Mouse (Mus musculus) neural tube, embryonic 11.5 days (tissue): ENCODE data around the gene Hsd17b7. TPM values are rescaled to one million over a fixed set of nuclear protein-coding genes. Genes with fewer than 3 reads are reported as not detected.
"Not testable (repeated sequence)": the region's sequence is repeated elsewhere in the genome, so short reads cannot be mapped to it uniquely, and the experiment has no call there.

ENCODE experiments used
- ATAC-seq: fragments of 200-750 bp; cut with Nextera tagmentation; 2 replicates; pipeline ENCODE4 v1.8.0; 2017; ENCODE audit warnings: moderate number of reproducible peaks, mild to moderate bottlenecking, moderate TSS enrichment, moderate library complexity; ENCODE audit not compliant: insufficient read depth, low FRiP score, low TSS enrichment
- DNase-seq: peaks from one replicate; pipeline ENCODE4 v3.0.0-alpha.2; 2015; ENCODE audit warnings: low spot score
- H3K27ac ChIP-seq: fragments of 300-500 bp; sonication (generic); 2 replicates; pipeline ENCODE4 v1.5.1; 2014; ENCODE audit warnings: low read depth, mild to moderate bottlenecking, low read length
- H3K27me3 ChIP-seq: fragments of 300-500 bp; sonication (generic); 2 replicates; pipeline ENCODE4 v1.6.1; 2014; ENCODE audit warnings: mild to moderate bottlenecking, low read length, mixed read lengths; ENCODE audit not compliant: control insufficient read depth, insufficient read depth
- H3K36me3 ChIP-seq: fragments of 300-500 bp; sonication (generic); 2 replicates; pipeline ENCODE4 v1.6.1; 2014; ENCODE audit warnings: mild to moderate bottlenecking, low read length, moderate library complexity, mixed read lengths; ENCODE audit not compliant: control insufficient read depth, insufficient read depth
- H3K4me1 ChIP-seq: fragments of 300-500 bp; sonication (generic); 2 replicates; pipeline ENCODE4 v1.6.1; 2014; ENCODE audit warnings: low read length, mixed read lengths; ENCODE audit not compliant: control insufficient read depth, insufficient read depth
- H3K4me2 ChIP-seq: fragments of 300-500 bp; sonication (generic); 2 replicates; pipeline ENCODE4 v1.6.1; 2014; ENCODE audit warnings: low read depth, mild to moderate bottlenecking, moderate library complexity
- H3K4me3 ChIP-seq: fragments of 300-500 bp; sonication (generic); 2 replicates; pipeline ENCODE4 v1.5.1; 2014; ENCODE audit warnings: low read depth, low read length
- H3K9ac ChIP-seq: fragments of 300-500 bp; sonication (generic); 2 replicates; pipeline ENCODE4 v1.6.1; 2014; ENCODE audit warnings: mild to moderate bottlenecking, low read length
- H3K9me3 ChIP-seq: fragments of 300-500 bp; sonication (generic); 2 replicates; pipeline ENCODE4 v1.6.1; 2016; ENCODE audit warnings: low read length; ENCODE audit not compliant: control insufficient read depth
- WGBS: fragments of 180-500 bp; shearing (Covaris S2); extraction: QIAGEN DNeasy Blood & Tissue Kit; methylation state at CpG from one replicate; pipeline ENCODE4 v1.1.7; 2014; 5-methylcytosine and 5-hydroxymethylcytosine counted together
- polyA plus RNA-seq: library from polyadenylated mRNA; unstranded; fragments of >200 nt; fragmentation: Nextera tagmentation; extraction: Ambion mirVana; gene quantifications from 2 replicates; pipeline ENCODE4 v1.2.1, GENCODE M21; 2014

Gene Hsd17b7
- 22.7 and 24.9 TPM in 2 replicates for polyA plus RNA-seq

DNA sequence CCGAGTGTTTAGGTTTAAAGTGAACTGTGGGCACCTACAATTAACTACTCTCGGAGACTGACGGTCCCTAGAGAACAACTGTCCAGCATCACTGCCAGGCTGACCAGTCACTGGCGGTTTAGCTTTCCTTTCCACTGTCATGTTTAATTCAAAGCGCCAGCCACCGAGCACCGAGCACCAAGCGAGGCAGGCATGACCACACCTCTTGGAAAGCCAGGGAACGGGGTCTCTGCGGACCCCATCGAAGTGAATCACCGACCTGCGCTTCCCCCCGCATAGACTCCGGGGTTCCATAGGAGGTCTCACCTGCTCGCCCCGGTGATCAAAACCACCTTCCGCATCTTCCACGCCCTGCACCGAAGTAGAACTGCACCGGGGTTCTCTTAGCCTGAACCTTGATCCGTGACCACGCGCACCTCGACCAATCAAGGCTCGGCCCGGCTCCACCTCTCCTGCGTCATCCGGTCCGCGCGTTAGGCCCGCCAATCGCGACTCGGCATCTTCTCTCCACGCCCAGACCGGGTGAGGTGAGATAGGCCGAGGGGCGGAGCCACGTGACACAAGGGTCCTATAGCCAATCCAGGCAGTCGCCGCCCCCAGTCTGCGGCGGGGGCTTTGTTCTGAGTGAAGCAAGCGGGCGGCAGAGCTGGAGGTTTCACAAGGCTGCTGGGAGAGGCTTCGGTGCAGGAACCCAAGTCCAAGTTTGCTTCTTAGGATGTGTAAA, at the start of gene Hsd17b7:
Hsd17b7 (minus strand) TSS at position 450 of the 724 bp plus-strand sequence.
- peak within 1 kb of the TSS; percentile 42 for H3K4me3 ChIP-seq
- H3K9me3 ChIP-seq: no peaks in the 10 kb centered on the region
- 1% methylated on average over 48 of the region's 48 CpGs for WGBS
- peak; percentile 100 for ATAC-seq
- peaks cover 9% of the 10 kb centered on the region for H3K4me1 ChIP-seq
- peak; percentile 99 for DNase-seq
- H3K36me3 ChIP-seq: no peaks in the 10 kb centered on the region; the same call in 1 of the 2 replicates
- H3K4me2 ChIP-seq: peak within 1 kb of the TSS; percentile 60
- peak within 1 kb of the TSS; percentile 43 for H3K9ac ChIP-seq
- peak within 1 kb of the TSS; percentile 50; the same call in 1 of the 2 replicates for H3K27ac ChIP-seq
- H3K27me3 ChIP-seq: no peaks in the 10 kb centered on the region

- no peaks in the 10 kb centered on the region for H3K27me3 ChIP-seq
- H3K9me3 ChIP-seq: peaks cover 10% of the 10 kb centered on the region
- H3K4me3 ChIP-seq: no peak overlapping the region
- no peak overlapping the region for H3K4me2 ChIP-seq
- H3K9ac ChIP-seq: no peak overlapping the region
- no peaks in the 10 kb centered on the region for H3K36me3 ChIP-seq
- no peak for ATAC-seq
- no peak overlapping the region for H3K27ac ChIP-seq
- H3K4me1 ChIP-seq: no peaks in the 10 kb centered on the region
- WGBS: 98% methylated on average over 3 of the region's 3 CpGs
- no peak for DNase-seq
Measured at GRCm38 (mm10) chr1:170014784-170015183, 45.7 kb upstream of the Hsd17b7 start.

DNA sequence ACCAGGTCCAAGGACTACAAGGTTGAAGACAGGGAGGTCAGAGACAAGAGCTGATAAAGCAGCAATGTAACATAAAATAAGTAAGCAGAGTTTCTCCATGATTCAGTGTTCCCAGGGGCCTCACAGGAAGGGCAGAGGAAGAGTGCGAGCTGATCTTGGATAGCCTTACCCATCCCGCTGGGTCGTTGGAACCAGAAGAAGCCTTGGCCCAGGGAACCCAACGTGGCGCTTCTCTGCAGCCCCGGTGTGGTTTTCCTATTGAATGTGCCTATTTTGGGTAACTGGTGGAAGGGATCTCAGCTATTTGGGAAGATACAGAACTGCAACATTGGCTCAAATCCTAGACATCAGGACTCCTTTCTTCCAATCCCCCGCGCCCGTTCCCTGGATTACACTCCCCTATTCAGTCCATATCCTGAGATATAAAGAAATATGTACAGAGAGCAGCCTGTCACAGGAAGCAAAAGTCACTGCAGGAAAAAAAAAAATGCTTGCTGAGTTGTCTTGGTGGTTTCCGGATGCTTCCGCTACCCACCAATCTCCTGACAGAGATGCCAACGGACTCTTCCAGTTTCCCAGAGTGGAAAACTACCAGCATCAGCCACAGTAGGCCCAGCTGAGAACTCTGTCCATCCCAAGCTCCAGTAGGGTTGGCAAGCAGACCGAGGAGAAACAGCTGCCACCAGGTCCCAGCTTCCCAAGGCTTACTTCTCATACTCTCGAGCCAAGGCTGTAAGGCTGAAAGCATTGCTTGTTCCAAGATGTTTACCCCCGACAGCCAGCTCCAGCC, 41.9 kb upstream of the Hsd17b7 start:
- Histone ChIP-seq H3K4me1 (no peaks in the 10 kb centered on the region), H3K4me2 (no peak overlapping the region), H3K4me3 (no peak overlapping the region), H3K27ac (no peak overlapping the region), H3K36me3 (no peaks in the 10 kb centered on the region), H3K27me3 (no peaks in the 10 kb centered on the region), H3K9me3 (no peaks in the 10 kb centered on the region), H3K9ac (no peak overlapping the region)
- 92% methylated on average over 15 of the region's 15 CpGs for WGBS
- ATAC-seq (no peak), DNase-seq (no peak)

- no peaks in the 10 kb centered on the region for H3K27me3 ChIP-seq
- 92% methylated on average over 1 of the region's 1 CpGs for WGBS
Measured at GRCm38 (mm10) chr1:170009296-170009695, 40.3 kb upstream of the Hsd17b7 start.

DNA sequence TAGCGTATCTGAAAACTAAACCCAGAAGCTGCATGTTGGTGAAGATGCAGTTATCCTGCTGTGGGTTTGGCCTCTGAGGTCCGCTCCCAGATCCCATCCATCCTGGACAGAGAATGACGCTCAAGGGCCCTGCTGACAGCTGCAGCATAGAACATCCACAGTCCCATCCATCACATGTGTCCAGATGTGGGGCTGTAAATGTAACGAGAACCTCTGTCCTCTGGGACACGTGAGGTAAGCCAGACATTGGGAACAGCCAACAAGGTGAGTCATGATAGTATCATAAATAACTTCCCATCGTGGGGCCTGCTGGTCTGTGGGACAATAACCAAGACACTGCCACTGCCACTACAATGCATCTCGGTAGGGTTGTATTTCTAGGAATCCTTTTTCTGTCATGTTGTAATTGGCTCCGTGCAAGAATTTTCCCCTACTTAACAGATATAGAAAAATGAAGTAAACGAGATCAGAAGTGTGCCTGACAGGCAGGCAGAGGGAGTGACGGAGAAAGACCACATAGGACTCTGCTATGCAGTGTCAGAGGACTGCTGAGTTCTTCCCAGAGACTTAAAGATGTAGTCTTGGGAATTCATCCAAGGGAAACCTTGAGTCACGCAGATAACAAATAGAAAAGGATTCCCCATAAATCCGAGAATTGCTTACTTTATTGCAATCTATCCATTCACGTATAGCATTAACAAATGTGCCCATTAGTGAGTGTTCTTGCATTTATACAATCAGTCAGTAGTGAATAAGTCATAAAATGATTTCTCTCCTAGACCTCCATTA, 39.6 kb upstream of the Hsd17b7 start:
- no peak for ATAC-seq
- Histone ChIP-seq H3K4me1 (no peaks in the 10 kb centered on the region), H3K4me2 (no peak overlapping the region), H3K36me3 (no peaks in the 10 kb centered on the region), H3K9me3 (no peaks in the 10 kb centered on the region), H3K27me3 (no peaks in the 10 kb centered on the region), H3K4me3 (no peak overlapping the region), H3K27ac (no peak overlapping the region), H3K9ac (no peak overlapping the region)
- DNase-seq: no peak
- WGBS: 75% methylated on average over 13 of the region's 13 CpGs

More at GRCm38 (mm10) chr1:170009296-170009695, 40.3 kb upstream of the Hsd17b7 start:
- H3K4me2 ChIP-seq: no peak overlapping the region
- no peak for ATAC-seq
- no peaks in the 10 kb centered on the region for H3K4me1 ChIP-seq
- no peak overlapping the region for H3K27ac ChIP-seq
- no peaks in the 10 kb centered on the region for H3K9me3 ChIP-seq
- H3K36me3 ChIP-seq: no peaks in the 10 kb centered on the region
- no peak overlapping the region for H3K9ac ChIP-seq
- no peak overlapping the region for H3K4me3 ChIP-seq
- DNase-seq: no peak

DNA sequence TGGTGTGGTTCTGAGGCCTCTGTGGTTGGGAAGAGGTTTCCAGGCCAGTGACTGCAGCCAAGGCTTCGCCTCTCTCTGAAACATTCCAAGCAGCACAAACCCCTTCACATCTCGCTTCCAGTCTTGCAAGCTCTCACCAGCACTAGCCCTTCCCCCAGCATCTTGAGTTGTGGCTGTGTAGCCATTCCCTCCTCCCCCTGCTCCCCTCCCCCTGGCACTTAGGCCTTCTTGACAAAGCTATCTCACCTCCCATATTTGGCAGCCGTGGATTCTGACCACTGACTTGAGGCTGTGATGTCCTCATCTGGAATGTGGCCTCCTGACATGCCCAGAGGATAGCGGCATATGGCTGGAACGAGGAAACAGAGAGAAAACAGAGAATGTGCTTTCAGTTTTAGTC, 37.5 kb upstream of the Hsd17b7 start:
- H3K9me3 ChIP-seq: no peaks in the 10 kb centered on the region
- H3K27ac ChIP-seq: no peak overlapping the region
- H3K4me1 ChIP-seq: no peaks in the 10 kb centered on the region
- H3K27me3 ChIP-seq: no peaks in the 10 kb centered on the region
- ATAC-seq (no peak), DNase-seq (peak; percentile 11)
- 66% methylated on average over 5 of the region's 5 CpGs for WGBS
- no peak overlapping the region for H3K4me2 ChIP-seq
- H3K36me3 ChIP-seq: no peaks in the 10 kb centered on the region
- no peak overlapping the region for H3K4me3 ChIP-seq
- H3K9ac ChIP-seq: no peak overlapping the region

- Histone ChIP-seq H3K4me3 (no peak overlapping the region), H3K27ac (no peak overlapping the region), H3K9ac (no peak overlapping the region), H3K9me3 (no peaks in the 10 kb centered on the region), H3K27me3 (no peaks in the 10 kb centered on the region), H3K36me3 (no peaks in the 10 kb centered on the region), H3K4me2 (no peak overlapping the region), H3K4me1 (no peaks in the 10 kb centered on the region)
- WGBS: 80% methylated on average over 3 of the region's 3 CpGs
- DNase-seq (no peak), ATAC-seq (no peak)
Measured at GRCm38 (mm10) chr1:170005297-170005696, 36.3 kb upstream of the Hsd17b7 start.

GRCm38 (mm10) chr1:169993901-169994300, 24.9 kb upstream of the Hsd17b7 start:
- not testable (repeated sequence) for H3K4me2 ChIP-seq, H3K9me3 ChIP-seq, DNase-seq, H3K4me3 ChIP-seq, H3K9ac ChIP-seq, ATAC-seq, H3K27me3 ChIP-seq, H3K27ac ChIP-seq, H3K4me1 ChIP-seq, H3K36me3 ChIP-seq
- WGBS: 92% methylated on average over 6 of the region's 6 CpGs
